Mouse (Mus musculus) intestine, embryonic 16.5 days (tissue): ENCODE data around the gene Prss35. TPM values are rescaled to one million over a fixed set of nuclear protein-coding genes. Genes with fewer than 3 reads are reported as not detected.
A peak's percentile ranks its signal among the peaks of the same experiment; 100 is the strongest.

Experiments used
- ATAC-seq: fragments of 200-750 bp; cut with Nextera tagmentation; 2 replicates; pipeline ENCODE4 v1.8.0; 2017; ENCODE audit warnings: moderate TSS enrichment, moderate library complexity
- H3K27ac ChIP-seq: fragments of 300-500 bp; sonication (generic); 2 replicates; pipeline ENCODE4 v1.5.1; 2014; ENCODE audit warnings: mild to moderate bottlenecking, low read length
- H3K27me3 ChIP-seq: fragments of 300-500 bp; sonication (generic); replicated peaks from 2 replicates; pipeline ENCODE4 v1.6.1; 2014; ENCODE audit warnings: low read length, control low read depth, mixed read lengths; ENCODE audit not compliant: control insufficient read depth, insufficient read depth
- H3K36me3 ChIP-seq: fragments of 300-500 bp; sonication (generic); 2 replicates; pipeline ENCODE4 v1.6.1; 2014; ENCODE audit warnings: low read length, control low read depth; ENCODE audit not compliant: control insufficient read depth, insufficient read depth
- H3K4me1 ChIP-seq: fragments of 300-500 bp; sonication (generic); 2 replicates; pipeline ENCODE4 v1.6.1; 2014; ENCODE audit warnings: low read length, control low read depth, mixed read lengths; ENCODE audit not compliant: control insufficient read depth, insufficient read depth
- H3K4me2 ChIP-seq: fragments of 300-500 bp; sonication (generic); 2 replicates; pipeline ENCODE4 v1.6.1; 2014; ENCODE audit warnings: low read depth, low read length, control low read depth
- H3K4me3 ChIP-seq: fragments of 300-500 bp; sonication (generic); 2 replicates; pipeline ENCODE4 v1.5.1; 2014; ENCODE audit warnings: mild to moderate bottlenecking, low read length
- H3K9ac ChIP-seq: fragments of 300-500 bp; sonication (generic); 2 replicates; pipeline ENCODE4 v1.6.1; 2014; ENCODE audit warnings: low read depth, low read length
- H3K9me3 ChIP-seq: fragments of 300-500 bp; sonication (generic); 2 replicates; pipeline ENCODE4 v1.6.1; 2016; ENCODE audit warnings: low read length, control low read depth; ENCODE audit not compliant: control insufficient read depth
- WGBS: fragments of 180-500 bp; shearing (Covaris S2); extraction: QIAGEN DNeasy Blood & Tissue Kit; methylation state at CpG from one replicate; pipeline ENCODE4 v1.1.7; 2014; 5-methylcytosine and 5-hydroxymethylcytosine counted together
- polyA plus RNA-seq: library from polyadenylated mRNA; unstranded; fragments of >200 nt; fragmentation: Nextera tagmentation; extraction: Ambion mirVana; gene quantifications from 2 replicates; pipeline ENCODE4 v1.2.1, GENCODE M21; 2015

The Prss35 gene
- polyA plus RNA-seq, 1 experiment from 2014 or later = 15.2 TPM

DNA sequence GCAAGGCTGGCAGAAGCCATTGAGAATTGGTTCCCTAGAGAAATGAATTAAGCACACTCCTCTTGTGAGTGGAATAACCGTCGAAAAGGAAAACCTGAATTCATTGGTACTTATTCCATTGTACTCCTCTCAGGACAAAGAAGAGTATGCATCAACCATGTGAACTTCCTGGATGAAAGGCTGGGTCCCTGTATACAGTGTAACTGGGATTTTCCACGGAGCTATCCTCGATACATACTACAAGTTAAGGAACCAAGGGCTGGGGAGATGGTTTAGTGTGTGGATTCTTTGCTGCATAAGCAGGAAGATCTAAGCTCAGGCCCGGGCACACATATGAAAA is 17.1 kb upstream of the Prss35 start:
- Histone ChIP-seq H3K9ac (no peak overlapping the region), H3K4me1 (no peaks in the 10 kb centered on the region; the same call in 1 of the 2 replicates), H3K4me2 (no peak overlapping the region), H3K9me3 (no peaks in the 10 kb centered on the region), H3K36me3 (no peaks in the 10 kb centered on the region), H3K27ac (no peak overlapping the region), H3K27me3 (no peaks in the 10 kb centered on the region), H3K4me3 (no peak overlapping the region)
- WGBS = 90% methylated on average over 5 of the region's 5 CpGs
- ATAC-seq = no peak

DNA sequence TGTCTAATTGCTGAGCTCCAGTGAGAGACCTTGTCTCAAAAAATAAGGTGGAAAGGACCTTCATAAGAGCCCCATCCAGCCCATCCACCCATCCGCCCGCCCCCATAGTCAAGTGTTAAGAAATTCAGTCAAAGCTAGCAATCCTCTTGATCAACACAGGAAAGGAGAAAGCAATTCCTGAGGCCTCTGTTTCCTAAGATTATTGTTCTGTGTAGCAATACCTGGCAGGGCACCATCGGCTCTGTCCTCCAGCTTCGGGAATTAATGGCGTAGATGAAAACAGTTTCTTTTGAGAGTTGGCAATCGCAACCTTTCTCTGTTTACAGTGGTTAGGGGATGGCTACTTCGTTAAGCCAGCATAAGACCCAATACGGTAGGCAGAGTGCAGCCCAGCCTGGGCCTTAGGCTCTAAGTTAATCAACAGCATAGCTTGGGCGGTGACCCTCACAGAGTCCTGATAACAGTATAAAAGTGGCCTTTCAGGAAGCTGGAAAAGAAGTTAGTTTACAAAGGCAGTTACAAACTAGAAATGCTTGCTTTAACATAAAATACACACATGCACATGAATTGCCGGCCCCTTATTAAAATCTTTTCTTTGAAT is 15.1 kb upstream of the Prss35 start:
- Histone ChIP-seq H3K36me3 (no peaks in the 10 kb centered on the region), H3K27ac (peak overlapping the region; percentile 26; the same call in 1 of the 2 replicates), H3K27me3 (no peaks in the 10 kb centered on the region), H3K4me1 (no peaks in the 10 kb centered on the region; the same call in 1 of the 2 replicates), H3K9ac (no peak overlapping the region), H3K9me3 (no peaks in the 10 kb centered on the region), H3K4me3 (no peak overlapping the region), H3K4me2 (no peak overlapping the region)
- ATAC-seq = peak; percentile 86
- 63% methylated on average over 10 of the region's 10 CpGs for WGBS

DNA sequence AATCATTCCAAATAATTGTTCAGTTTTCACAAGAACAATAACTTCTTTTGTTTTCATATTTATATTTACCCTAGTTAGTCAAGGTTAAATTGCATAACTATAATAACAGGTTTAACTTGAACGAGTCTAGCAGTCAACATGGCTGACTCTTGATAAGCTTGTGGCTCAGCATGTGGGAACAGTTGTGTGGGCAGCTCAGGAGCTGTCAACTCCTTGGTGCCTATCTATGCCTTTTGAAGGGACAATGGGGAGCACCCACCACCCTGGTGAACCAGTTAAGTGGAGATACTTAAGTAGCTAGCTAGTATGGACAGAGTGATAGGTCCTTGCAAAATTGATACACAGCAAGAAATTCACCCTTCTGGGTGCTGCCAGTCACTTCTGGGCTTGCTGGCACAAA is 14.4 kb upstream of the Prss35 start:
- no peaks in the 10 kb centered on the region for H3K9me3 ChIP-seq
- WGBS = 60% methylated on average over 1 of the region's 1 CpGs
- no peak overlapping the region for H3K4me2 ChIP-seq
- no peaks in the 10 kb centered on the region for H3K27me3 ChIP-seq
- no peak overlapping the region for H3K27ac ChIP-seq
- ATAC-seq = no peak
- H3K9ac ChIP-seq = no peak overlapping the region
- no peaks in the 10 kb centered on the region for H3K36me3 ChIP-seq
- no peak overlapping the region for H3K4me3 ChIP-seq
- no peaks in the 10 kb centered on the region; the same call in 1 of the 2 replicates for H3K4me1 ChIP-seq

DNA sequence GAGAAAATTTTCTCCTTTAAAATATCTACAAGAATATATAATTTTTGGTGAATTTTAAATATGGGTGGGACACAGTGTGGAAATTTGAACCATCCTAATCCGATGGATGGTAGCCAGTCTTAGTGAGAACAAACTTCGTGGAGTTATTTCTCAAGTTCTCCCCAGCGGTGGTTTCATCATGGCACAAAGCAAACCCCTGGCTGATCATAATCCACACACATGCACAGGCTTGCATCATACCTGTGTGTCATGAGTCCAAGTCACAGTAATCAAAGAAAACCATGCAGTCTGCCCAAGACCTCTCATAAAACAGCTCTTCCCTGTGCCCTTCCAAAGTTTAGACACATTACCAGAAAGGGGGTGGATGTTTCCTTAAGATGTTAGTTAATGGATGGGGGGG is 13.6 kb upstream of the Prss35 start:
- no peak overlapping the region for H3K27ac ChIP-seq
- ATAC-seq = no peak
- H3K4me1 ChIP-seq = no peaks in the 10 kb centered on the region; the same call in 1 of the 2 replicates
- H3K4me2 ChIP-seq = no peak overlapping the region
- H3K4me3 ChIP-seq = no peak overlapping the region
- WGBS = 92% methylated on average over 3 of the region's 3 CpGs
- H3K27me3 ChIP-seq = no peaks in the 10 kb centered on the region
- H3K36me3 ChIP-seq = no peaks in the 10 kb centered on the region
- no peak overlapping the region for H3K9ac ChIP-seq
- no peaks in the 10 kb centered on the region for H3K9me3 ChIP-seq

DNA sequence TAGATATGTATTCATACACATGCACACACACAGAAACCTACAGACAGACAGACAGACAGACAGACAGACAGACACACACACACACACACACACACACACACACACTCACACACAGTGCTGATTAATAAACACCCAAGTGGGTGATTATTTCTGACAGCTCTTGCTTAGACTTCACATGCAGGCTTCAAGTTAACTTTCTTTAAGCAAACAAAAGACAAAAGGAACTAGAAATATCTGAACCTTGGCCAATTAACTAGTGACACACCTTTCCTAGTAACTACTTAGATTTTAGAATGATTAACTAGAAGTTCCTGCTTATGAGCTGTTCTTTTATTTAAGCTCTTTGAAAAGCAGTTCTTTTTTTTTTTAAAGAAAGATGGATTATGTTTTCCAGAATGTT is 9.1 kb upstream of the Prss35 start:
- H3K36me3 ChIP-seq = no peaks in the 10 kb centered on the region
- H3K27me3 ChIP-seq = no peaks in the 10 kb centered on the region
- no peak overlapping the region for H3K9ac ChIP-seq
- no peak overlapping the region for H3K4me2 ChIP-seq
- H3K4me3 ChIP-seq = no peak overlapping the region
- no peaks in the 10 kb centered on the region for H3K4me1 ChIP-seq
- H3K27ac ChIP-seq = no peak overlapping the region
- no peaks in the 10 kb centered on the region for H3K9me3 ChIP-seq
- peak; percentile 66 for ATAC-seq

DNA sequence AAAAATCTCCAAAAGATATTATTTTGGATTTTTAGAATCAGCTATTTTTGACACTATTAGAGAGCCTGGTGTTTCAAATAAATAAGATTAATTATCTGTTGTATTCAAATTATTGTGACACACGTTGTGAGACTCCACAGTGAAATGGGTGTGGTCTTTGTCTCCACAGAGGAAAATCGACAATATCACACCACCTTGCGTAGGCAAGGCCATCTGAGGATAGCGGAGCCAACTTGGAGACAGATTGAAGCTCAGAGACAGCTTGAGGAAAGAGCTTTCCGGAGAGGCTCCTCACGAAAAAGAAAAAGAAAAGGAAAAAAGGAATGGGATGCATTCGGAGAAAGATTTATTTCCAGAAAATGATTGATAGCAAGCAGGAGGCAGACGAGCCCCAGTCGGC is 8.7 kb upstream of the Prss35 start:
- Histone ChIP-seq H3K4me2 (no peak overlapping the region), H3K9ac (no peak overlapping the region), H3K36me3 (no peaks in the 10 kb centered on the region), H3K9me3 (no peaks in the 10 kb centered on the region), H3K27ac (no peak overlapping the region), H3K4me3 (no peak overlapping the region), H3K27me3 (no peaks in the 10 kb centered on the region), H3K4me1 (no peaks in the 10 kb centered on the region)
- 62% methylated on average over 9 of the region's 9 CpGs for WGBS
- ATAC-seq = peak; percentile 57; the same call in 1 of the 2 replicates

DNA sequence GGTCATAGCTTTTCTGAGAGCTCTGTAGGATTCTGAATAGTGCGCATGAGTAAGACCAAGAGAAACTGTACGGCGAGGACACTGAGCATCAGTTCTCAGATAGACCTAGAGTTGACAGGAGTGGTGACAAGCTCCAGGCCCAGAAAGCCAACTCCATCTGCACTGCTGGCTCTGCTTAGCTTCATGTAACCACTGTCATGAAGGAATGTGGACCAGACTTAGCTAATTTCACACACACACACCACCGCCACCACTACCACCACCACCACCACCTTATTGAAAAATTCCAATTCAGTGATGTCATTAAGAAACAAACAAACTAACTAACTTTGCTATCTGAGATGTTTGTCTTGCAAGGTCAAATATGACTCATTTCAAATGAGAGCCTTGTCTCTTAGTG is 6.5 kb upstream of the Prss35 start:
- H3K27ac ChIP-seq = no peak overlapping the region
- H3K4me2 ChIP-seq = no peak overlapping the region
- no peaks in the 10 kb centered on the region for H3K27me3 ChIP-seq
- no peaks in the 10 kb centered on the region for H3K36me3 ChIP-seq
- H3K9ac ChIP-seq = no peak overlapping the region
- 71% methylated on average over 4 of the region's 4 CpGs for WGBS
- no peak overlapping the region for H3K4me3 ChIP-seq
- no peaks in the 10 kb centered on the region for H3K9me3 ChIP-seq
- H3K4me1 ChIP-seq = no peaks in the 10 kb centered on the region
- ATAC-seq = no peak

DNA sequence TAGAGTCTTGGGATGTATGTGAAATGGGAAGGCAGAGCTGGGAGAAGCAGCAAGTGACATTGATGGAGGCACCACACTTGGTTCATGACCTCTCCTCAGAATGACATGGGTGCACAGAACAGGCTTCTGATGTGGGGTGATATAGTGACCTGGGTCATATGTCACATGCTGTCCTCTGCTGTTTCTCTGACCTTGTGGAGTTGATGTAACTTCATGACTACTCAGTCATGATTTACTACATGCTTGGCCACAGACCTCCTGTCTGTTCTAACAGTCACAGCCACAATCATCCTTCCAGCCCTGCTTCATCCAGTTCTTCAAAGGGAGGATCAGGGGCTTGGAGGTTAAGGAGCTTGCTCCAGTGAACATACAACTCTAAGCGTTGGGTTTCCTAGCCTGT is 5.4 kb upstream of the Prss35 start:
- no peak overlapping the region for H3K4me3 ChIP-seq
- H3K4me2 ChIP-seq = no peak overlapping the region
- H3K27ac ChIP-seq = no peak overlapping the region
- H3K36me3 ChIP-seq = no peaks in the 10 kb centered on the region
- H3K9me3 ChIP-seq = no peaks in the 10 kb centered on the region
- H3K9ac ChIP-seq = no peak overlapping the region
- 0 out of 2 replicates have a peak, but pooled peaks cover under 1% of the 10 kb centered on the region for H3K4me1 ChIP-seq
- H3K27me3 ChIP-seq = no peaks in the 10 kb centered on the region
- WGBS = 90% methylated on average over 1 of the region's 1 CpGs
- ATAC-seq = no peak

DNA sequence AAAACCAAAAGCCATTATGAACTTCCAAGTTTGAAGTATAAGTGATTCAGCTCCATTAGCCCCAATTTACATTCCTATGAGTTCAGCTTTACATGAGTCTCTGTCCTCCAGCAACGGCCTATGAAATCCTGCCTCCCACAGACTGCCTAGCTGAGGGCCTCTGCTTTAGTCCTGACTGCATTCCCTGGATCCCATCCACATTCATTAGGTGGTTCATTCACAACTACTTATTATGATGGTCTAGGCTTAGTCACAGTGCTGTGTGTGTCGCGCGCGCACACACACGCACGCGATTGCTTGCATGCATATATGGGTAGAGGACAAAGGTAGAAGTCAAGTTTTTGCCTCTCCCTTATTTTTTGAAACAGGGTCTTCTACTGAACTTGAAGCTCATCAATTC is 4.6 kb upstream of the Prss35 start:
- no peaks in the 10 kb centered on the region for H3K36me3 ChIP-seq
- no peak overlapping the region for H3K4me2 ChIP-seq
- no peak overlapping the region for H3K4me3 ChIP-seq
- no peaks in the 10 kb centered on the region for H3K27me3 ChIP-seq
- no peak for ATAC-seq
- no peak overlapping the region for H3K27ac ChIP-seq
- no peaks in the 10 kb centered on the region for H3K9me3 ChIP-seq
- H3K9ac ChIP-seq = no peak overlapping the region
- WGBS = 96% methylated on average over 8 of the region's 8 CpGs
- H3K4me1 ChIP-seq = 0 out of 2 replicates have a peak, but pooled peaks cover 2% of the 10 kb centered on the region

DNA sequence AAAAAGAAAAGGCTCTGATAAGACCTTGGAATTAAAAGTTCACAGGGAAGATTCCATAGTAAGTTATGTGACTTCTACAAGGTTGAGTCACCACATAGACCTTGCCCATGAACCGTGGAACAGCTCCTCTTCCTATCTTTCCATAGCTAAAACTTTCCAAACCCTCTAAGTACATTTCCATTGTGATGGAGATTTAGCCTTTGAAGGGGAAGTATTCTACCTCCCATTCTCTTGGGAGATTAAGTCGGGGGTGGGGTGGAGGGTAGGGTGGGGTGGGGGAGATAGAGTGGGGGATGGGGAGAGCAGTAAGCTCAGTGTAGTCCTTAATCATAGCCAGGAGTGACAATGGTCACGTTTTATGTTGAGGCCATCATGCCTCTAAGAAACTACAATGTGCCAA is 3.5 kb upstream of the Prss35 start:
- 41% methylated on average over 3 of the region's 3 CpGs for WGBS
- Histone ChIP-seq H3K4me2 (no peak overlapping the region), H3K27ac (no peak overlapping the region), H3K4me1 (0 out of 2 replicates have a peak, but pooled peaks cover 2% of the 10 kb centered on the region), H3K9ac (no peak overlapping the region), H3K27me3 (0 out of 2 replicates have a peak, but pooled peaks cover 3% of the 10 kb centered on the region), H3K36me3 (no peaks in the 10 kb centered on the region), H3K9me3 (no peaks in the 10 kb centered on the region), H3K4me3 (no peak overlapping the region)
- no peak for ATAC-seq
